Mouse (Mus musculus) CD4-positive helper T cell, adult 2 months (primary cell): Measurements from ENCODE around the gene Gm36210.

Source experiments
- DNase-seq: peaks from one replicate; pipeline ENCODE4 v3.0.0-alpha.2; 2012; ENCODE audit warnings: low read depth, missing footprints, low spot score

Gm36210 gene

GRCm38 (mm10) chr7:4906466-4906950, at the start of gene Gm36210:
Gene Gm36210 (minus strand): TSS chr7:4906516.
- no peak for DNase-seq

DNA sequence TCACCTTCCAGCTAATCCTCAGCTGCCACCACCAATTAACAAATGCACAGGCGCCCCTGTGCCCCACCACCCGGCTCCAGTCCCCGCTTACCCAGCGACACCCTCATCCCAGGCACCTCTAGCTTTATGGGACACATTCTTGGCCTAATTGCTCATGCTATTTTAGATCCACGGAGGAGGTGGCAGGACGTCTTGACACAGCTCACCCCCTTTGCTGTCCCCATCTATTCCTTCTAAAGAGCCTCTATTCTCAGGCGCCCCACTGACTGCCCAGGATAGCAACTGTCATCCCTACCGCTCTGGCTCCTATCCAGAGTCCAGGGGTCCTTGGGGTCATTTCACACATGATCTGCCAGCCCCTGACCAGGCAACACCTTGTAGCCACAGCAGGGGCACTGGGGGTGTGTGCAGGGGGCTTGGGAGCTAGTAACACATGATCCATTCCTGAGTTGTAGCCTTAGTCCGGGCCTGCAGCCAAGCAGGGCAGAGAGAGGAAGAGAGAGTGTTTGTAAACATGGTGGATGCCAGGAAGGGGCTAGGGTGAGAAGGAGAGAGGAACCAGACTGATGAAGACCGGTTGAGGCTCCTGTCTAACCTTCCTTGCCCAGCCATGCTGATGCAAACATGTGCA, 47.6 kb upstream of the Gm36210 start:
- DNase-seq: no peak

GRCm38 (mm10) chr7:4950561-4951342, 44.4 kb upstream of the Gm36210 start:
- DNase-seq: no peak

GRCm38 (mm10) chr7:4948386-4948785, 42.1 kb upstream of the Gm36210 start:
- DNase-seq: peak; percentile 83

GRCm38 (mm10) chr7:4947855-4948254, 41.5 kb upstream of the Gm36210 start:
- no peak for DNase-seq

DNA sequence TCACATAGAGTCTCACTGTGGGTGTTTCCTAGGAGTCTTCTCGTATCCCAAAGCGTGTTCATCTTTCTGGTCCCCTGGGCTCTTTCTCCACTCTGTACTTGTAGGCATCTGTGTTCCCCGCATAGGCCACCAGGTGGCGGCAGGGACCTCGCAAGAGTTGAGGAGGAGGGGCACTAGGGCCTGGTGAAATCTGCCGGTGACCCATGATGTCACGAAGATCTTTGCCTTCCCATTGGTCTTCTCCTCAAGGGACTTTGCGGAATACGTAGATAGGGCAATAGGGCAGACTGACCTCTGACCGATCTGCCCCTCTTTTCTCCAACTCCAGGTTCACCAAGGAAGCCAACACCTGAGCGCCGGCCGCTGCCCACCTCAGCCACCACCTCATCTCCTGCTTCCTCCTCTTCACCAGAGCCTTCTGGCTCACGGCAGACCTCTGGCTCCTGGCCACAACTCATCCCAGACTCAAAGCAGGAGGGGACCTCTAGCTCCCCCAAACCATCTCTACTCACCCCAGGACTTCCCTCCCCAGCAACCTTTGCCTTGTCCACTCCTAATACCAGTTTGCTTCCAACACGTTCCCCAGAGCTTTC, 37.0 kb upstream of the Gm36210 start:
- DNase-seq: peak; percentile 91

DNA sequence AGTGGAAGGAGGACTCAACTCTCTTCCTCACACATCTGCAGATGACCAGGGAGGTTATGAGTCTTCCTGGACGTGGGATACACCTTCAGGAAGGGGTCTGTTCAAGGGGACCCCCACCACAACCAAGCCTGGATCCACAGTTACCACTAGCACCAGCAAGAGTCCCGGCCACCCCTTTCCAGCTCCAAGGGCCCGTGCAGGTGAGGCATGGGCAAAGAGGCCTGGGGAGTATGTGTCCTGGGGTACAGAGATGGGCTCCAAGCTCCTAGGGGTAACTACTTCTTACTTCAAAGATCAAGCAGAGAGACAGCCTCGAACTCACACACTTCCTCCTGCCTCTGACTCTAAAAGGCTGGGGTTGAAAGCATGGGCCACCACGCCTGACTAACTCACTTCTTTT, 36.4 kb upstream of the Gm36210 start:
- no peak for DNase-seq

- DNase-seq: peak; percentile 83
Observed at GRCm38 (mm10) chr7:4940068-4940479, 33.8 kb upstream of the Gm36210 start.

GRCm38 (mm10) chr7:4938456-4938855, 32.1 kb upstream of the Gm36210 start:
- peak; percentile 74 for DNase-seq

DNA sequence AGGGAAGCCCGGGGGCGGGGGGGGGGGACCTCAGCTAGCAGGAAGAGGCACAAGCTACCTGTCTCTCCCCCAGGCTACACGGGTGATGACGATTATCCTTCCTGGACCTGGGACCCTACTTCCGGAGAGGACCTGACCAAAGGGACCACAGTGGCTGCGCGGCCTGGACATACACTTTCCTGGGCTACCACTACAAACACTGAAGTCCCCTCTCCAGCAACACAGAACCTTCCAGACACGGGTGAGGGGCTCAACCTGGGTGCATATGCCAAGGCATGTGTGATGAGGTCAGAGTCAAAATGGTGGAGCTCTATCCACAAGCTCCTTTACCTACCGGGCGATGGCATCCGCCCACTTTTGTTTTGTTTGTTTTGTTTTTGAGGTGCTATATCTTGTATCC, 31.1 kb upstream of the Gm36210 start:
- DNase-seq: no peak

DNA sequence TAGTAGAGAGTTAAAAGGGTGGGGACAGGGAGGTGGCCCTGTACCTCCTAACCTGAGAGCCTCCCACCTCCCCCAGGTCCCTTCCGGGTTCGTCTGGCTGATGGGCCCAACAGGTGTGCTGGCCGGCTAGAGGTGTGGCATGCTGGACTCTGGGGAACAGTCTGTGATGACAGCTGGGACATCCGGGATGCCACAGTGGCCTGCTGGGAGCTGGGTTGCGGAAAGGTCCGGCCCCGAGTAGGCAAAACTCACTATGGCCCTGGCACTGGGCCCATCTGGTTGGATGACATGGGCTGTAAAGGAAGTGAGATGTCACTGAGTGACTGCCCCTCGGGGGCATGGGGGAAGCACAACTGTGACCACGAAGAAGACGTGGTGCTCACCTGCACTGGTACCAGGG, 30.5 kb upstream of the Gm36210 start:
- DNase-seq: no peak

GRCm38 (mm10) chr7:4934160-4934914, 28.0 kb upstream of the Gm36210 start:
- no peak for DNase-seq

GRCm38 (mm10) chr7:4933103-4933502, 26.8 kb upstream of the Gm36210 start:
- no peak for DNase-seq

DNA sequence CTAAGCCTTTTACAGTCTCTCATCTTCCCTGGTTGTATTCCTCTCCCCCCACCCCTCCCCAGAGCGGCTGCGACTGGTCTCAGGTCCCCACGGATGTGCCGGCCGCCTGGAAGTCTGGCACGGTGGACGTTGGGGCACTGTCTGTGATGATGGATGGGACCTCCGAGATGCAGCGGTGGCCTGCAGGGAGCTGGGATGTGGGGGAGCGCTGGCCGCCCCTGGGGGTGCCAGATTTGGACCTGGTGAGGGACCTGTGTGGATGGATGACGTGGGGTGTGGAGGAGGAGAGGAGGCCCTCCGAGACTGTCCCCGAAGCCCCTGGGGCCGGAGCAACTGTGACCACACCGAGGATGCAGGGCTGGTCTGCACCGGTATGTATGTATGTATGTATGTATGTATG, 22.0 kb upstream of the Gm36210 start:
- no peak for DNase-seq

DNA sequence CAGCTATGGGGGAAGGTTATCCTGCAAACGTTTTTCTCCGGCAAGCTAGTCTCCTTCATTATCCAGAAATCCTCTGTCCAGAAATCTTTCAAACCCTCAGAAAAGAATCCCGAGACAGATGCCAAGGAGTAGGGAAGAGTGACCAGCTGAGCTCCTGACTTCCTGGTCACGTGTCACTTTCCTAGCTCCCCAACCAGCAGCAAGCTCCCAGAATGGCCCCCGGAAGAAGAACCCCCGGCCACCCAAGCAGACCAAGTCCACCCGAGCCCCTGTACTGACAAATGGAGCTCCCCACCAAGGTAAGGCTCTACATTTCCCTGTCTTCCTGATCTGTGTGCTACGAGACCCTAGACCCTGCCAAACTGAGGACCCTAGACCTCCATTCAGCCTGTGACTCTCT, 21.4 kb upstream of the Gm36210 start:
- DNase-seq: no peak

GRCm38 (mm10) chr7:4926849-4927248, 20.5 kb upstream of the Gm36210 start:
- DNase-seq: no peak

- no peak for DNase-seq
Observed at GRCm38 (mm10) chr7:4925441-4926381, 19.4 kb upstream of the Gm36210 start, which contains the start of gene Ssc5d. Gene Ssc5d (plus strand): TSS chr7:4925785.

DNA sequence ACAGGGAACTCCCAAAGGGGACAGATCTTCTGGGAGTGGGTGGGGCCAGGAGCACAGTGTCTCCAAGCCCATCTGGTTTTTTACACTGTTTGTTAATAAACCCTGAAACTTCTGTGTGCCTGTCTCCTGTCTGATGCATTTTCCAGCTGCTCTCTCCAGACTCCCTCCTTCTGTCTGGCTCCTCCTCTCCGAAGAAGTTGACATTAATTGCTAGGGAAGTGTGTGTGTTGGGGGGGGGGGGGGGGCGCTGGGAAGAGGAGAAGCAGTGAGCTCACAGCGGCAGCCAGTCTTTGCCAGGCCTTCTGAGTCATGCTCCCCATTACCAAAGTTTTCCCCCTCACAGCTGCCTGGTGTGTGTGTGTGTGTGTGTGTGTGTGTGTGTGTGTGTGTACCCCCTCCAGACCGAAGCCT, 18.6 kb upstream of the Gm36210 start:
- no peak for DNase-seq

- DNase-seq: no peak
Observed at GRCm38 (mm10) chr7:4924483-4924882, 18.2 kb upstream of the Gm36210 start.

DNA sequence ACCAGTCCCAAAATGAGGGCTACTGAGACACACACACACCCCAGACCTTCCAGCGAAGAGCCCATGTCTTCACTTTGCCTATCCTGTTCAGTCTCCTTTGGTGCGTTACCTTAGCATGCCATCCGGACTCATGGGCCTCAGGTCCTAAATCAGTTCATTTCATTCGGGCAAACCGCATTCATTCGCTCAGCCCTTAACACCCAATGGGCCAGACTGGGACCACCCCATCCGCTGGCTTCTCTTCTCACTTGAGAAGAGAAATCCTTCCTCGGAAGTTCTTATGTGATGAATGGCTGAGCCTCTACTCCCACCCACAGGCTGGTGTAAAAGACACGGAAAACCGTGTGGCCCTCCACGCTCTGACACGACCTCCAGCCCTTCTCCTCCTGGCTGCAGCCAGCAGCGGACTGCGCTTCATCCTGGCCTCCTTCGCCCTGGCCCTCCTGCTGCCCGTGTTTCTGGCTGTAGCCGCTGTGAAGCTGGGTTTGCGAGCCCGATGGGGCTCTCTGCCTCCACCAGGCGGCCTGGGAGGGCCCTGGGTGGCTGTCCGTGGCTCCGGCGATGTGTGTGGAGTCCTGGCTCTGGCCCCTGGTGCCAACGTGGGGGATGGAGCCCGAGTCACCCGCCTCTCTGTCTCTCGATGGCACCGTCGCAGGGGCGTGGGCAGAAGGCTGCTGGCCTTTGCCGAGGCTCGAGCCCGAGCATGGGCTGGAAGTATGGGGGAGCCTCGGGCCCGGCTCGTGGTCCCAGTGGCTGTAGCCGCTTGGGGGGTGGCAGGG, 17.5 kb upstream of the Gm36210 start:
- DNase-seq: no peak
